Mouse (Mus musculus): Measurements from ENCODE around the gene E030018B13Rik. TPM values are rescaled to one million over a fixed set of nuclear protein-coding genes. Genes with fewer than 3 reads are reported as not detected.

E030018B13Rik gene
- total and polyA plus RNA-seq, 3 experiments: 0.07 TPM; not detected in 2

- Histone ChIP-seq H3K4me1 (ENCODE audit: control insufficient read depth in 1 of 2, insufficient read depth in 2 of 2, low read length in 2 of 2) (no peaks in the 10 kb centered on the region), H3K9ac (ENCODE audit: control insufficient read depth, low read depth, low read length, poor library complexity, severe bottlenecking) (no peak overlapping the region), H3K27me3 (ENCODE audit: control insufficient read depth in 1 of 2, insufficient read depth in 2 of 2, low read length in 2 of 2) (no peaks in the 10 kb centered on the region), H3K9me3 (replicated peaks; ENCODE audit: insufficient read depth, low read length) (no peaks in the 10 kb centered on the region), H3K4me3 (ENCODE audit: control insufficient read depth in 1 of 2, insufficient read depth in 1 of 2, low read depth in 2 of 2, low read length in 2 of 2) (no peak overlapping the region), H3K36me3 (ENCODE audit: control insufficient read depth in 1 of 2, insufficient read depth in 2 of 2, low read length in 2 of 2) (no peaks in the 10 kb centered on the region; a peak in 1 of 4 replicates), H3K27ac (ENCODE audit: control insufficient read depth, low read depth, low read length) (no peak overlapping the region), H3K79me2 (ENCODE audit: control insufficient read depth, insufficient read depth, low read length, poor library complexity) (no peaks in the 10 kb centered on the region)
- no peak for DNase-seq (ENCODE audit: low read depth, low spot score)
- TF ChIP-seq ZNF384 (IDR thresholded peaks at IDR 0.05; ENCODE audit: low read depth, low read length) (peak; percentile 19; the same call in 1 of the 2 replicates), GABPA (IDR thresholded peaks at IDR 0.05; ENCODE audit: low read depth, low read length) (no peak)
Observed at GRCm38 (mm10) chr7:63887602-63888123, 29.0 kb upstream of the E030018B13Rik start.

DNA sequence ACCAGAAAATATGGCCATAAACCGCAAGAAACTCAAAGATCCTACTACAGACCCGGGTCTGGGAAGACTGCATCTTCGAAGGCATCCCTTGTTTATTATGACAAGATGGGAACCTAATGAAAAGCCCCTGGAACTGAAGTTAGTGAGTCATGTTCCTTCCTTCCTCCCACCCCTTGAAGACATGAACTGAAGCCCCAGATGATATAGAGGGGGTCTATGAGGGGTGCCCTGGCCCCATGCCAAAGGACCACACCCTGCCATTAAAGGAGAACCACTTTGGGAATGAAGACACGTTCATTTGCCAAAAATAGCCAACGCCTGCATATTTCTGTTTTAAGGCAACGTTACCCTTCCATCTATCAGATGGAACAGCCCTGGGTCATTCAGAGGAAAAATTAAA, 28.0 kb upstream of the E030018B13Rik start:
- H3K4me1 ChIP-seq (ENCODE audit: control insufficient read depth in 1 of 2, insufficient read depth in 2 of 2, low read length in 2 of 2): no peaks in the 10 kb centered on the region
- H3K79me2 ChIP-seq (ENCODE audit: control insufficient read depth, insufficient read depth, low read length, poor library complexity): 0 out of 2 replicates have a peak, but pooled peaks cover 3% of the 10 kb centered on the region
- H3K36me3 ChIP-seq (ENCODE audit: control insufficient read depth in 1 of 2, insufficient read depth in 2 of 2, low read length in 2 of 2): no peaks in the 10 kb centered on the region; a peak in 1 of 4 replicates
- TF ChIP-seq E2F4 (IDR thresholded peaks at IDR 0.05; ENCODE audit: borderline replicate concordance, low read depth, low read length): no peak
- no peak for TF ChIP-seq NELFE (IDR thresholded peaks at IDR 0.05; ENCODE audit: low read depth, low read length)
- no peak for TF ChIP-seq CHD2 (IDR thresholded peaks at IDR 0.05; ENCODE audit: low read length)
- TF ChIP-seq USF2 (IDR thresholded peaks at IDR 0.05; ENCODE audit: borderline replicate concordance in 1 of 2, insufficient read depth in 1 of 2, low read depth in 1 of 2, low read length in 2 of 2): no peak
- TF ChIP-seq ZC3H11A (IDR thresholded peaks at IDR 0.05; ENCODE audit: low read depth, low read length): no peak
- TF ChIP-seq USF1 (IDR thresholded peaks at IDR 0.05; ENCODE audit: low read depth, low read length): no peak
- TF ChIP-seq UBTF (IDR thresholded peaks at IDR 0.05; ENCODE audit: borderline replicate concordance, insufficient read depth, low read depth, low read length): no peak
- TF ChIP-seq NRF1 (IDR thresholded peaks at IDR 0.05; ENCODE audit: insufficient read depth, low read depth, low read length, poor library complexity, severe bottlenecking): no peak
- no peak for TF ChIP-seq KAT2A (conservative IDR thresholded peaks at IDR 0.05; ENCODE audit: low read depth, low read length)
- no peak for TF ChIP-seq TAL1 (IDR thresholded peaks at IDR 0.05; ENCODE audit: low read length)
- TF ChIP-seq ZMIZ1 (IDR thresholded peaks at IDR 0.05; ENCODE audit: low read depth, low read length): no peak
- no peak for TF ChIP-seq MAX (IDR thresholded peaks at IDR 0.05; ENCODE audit: low read length)
- TF ChIP-seq ZNF384 (IDR thresholded peaks at IDR 0.05; ENCODE audit: low read depth, low read length): no peak
- H3K9me3 ChIP-seq (replicated peaks; ENCODE audit: insufficient read depth, low read length): no peaks in the 10 kb centered on the region
- DNase-seq (ENCODE audit: low read depth, low spot score): no peak
- no peaks in the 10 kb centered on the region for H3K27me3 ChIP-seq (ENCODE audit: control insufficient read depth in 1 of 2, insufficient read depth in 2 of 2, low read length in 2 of 2)
- no peak overlapping the region for H3K9ac ChIP-seq (ENCODE audit: control insufficient read depth, low read depth, low read length, poor library complexity, severe bottlenecking)
- H3K4me3 ChIP-seq (ENCODE audit: control insufficient read depth in 1 of 2, insufficient read depth in 1 of 2, low read depth in 2 of 2, low read length in 2 of 2): no peak overlapping the region
- H3K27ac ChIP-seq (ENCODE audit: control insufficient read depth, low read depth, low read length): no peak overlapping the region

Measured in MEL (cell line).